Mouse (Mus musculus): ENCODE data around the gene Hid1.
"Not testable (repeated sequence)": the region's sequence is repeated elsewhere in the genome, so short reads cannot be mapped to it uniquely, and the experiment has no call there.

The Hid1 gene

GRCm38 (mm10) chr11:115367395-115367944 is at the start of gene Hid1:
Gene Hid1 (minus strand): TSS chr11:115367756.
- in situ Hi-C loops (cut with MboI; ENCODE audit: low pct_unique_long_range_greater_than_20kb in 1 of 2, low sequenced_read_pairs in 2 of 2, unreplicated experiment in 1 of 2): no loop called here

GRCm38 (mm10) chr11:115409556-115409955 is 42.0 kb upstream of the Hid1 start:
- in situ Hi-C loops (cut with MboI; ENCODE audit: low pct_unique_long_range_greater_than_20kb in 1 of 2, low sequenced_read_pairs in 2 of 2, unreplicated experiment in 1 of 2): loop anchor here in 1 of 2 experiments (25.0 kb wide), 1 partner anchor 1453 kb away; the partner anchor contains the start of genes Mfsd11 and Srsf2

GRCm38 (mm10) chr11:115408266-115408920 is 40.8 kb upstream of the Hid1 start:
- in situ Hi-C loops (cut with MboI; ENCODE audit: low pct_unique_long_range_greater_than_20kb in 1 of 2, low sequenced_read_pairs in 2 of 2, unreplicated experiment in 1 of 2): loop anchor here in 1 of 2 experiments (25.0 kb wide), 1 partner anchor 1454 kb away; the partner anchor contains the start of genes Mfsd11 and Srsf2

DNA sequence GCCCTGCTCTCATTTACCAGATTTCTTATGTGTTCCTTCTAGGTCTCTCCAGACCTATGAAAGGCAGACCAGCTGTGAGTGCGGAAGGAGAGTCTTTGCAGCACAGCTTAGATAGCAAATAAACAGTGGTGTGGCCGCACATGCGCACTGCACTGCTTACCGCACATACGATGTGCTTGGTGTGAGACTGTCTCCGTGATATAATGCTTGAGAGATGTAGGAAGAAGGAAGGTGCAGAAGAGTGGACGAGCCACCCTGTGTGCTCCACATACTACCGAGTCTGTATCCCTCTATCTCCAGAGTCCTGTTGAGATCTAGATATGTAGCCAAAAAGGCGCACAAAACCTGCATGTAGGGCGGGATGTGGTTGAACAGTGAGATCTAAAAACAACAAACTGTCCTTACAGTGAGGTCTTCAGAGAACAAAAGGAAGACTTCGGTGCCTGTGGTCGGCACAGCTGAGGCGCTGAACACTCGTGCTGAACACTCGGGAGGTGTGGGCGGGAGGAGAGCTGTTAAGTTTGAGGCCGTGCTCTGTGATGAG is 39.4 kb upstream of the Hid1 start:
- in situ Hi-C loops (cut with MboI; ENCODE audit: low pct_unique_long_range_greater_than_20kb in 1 of 2, low sequenced_read_pairs in 2 of 2, unreplicated experiment in 1 of 2): loop anchor here in 1 of 2 experiments (25.0 kb wide), 1 partner anchor 1455 kb away; the partner anchor contains the start of genes Mfsd11 and Srsf2

DNA sequence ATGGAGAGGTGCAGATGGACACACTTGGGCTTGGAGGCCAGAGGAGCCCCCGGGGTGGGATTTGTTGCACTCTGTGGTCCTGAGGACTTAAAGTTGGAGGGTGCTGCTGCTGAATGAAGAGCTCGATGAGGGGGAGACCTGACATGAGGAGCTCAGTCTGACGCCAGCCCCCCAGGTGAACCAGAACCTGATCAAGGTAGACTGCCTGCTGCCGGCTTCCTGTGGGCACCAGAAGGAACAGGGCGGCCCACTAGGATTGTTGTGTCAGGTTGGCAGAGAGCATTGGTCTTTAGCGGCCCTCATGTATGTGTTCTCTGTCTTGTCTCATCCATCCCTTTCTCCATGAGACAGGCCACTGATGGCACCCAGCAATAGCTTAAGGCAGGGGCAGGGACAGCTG is 38.2 kb upstream of the Hid1 start:
- in situ Hi-C loops (cut with MboI; ENCODE audit: low pct_unique_long_range_greater_than_20kb in 1 of 2, low sequenced_read_pairs in 2 of 2, unreplicated experiment in 1 of 2): loop anchor here in 1 of 2 experiments (25.0 kb wide), 1 partner anchor 1457 kb away; the partner anchor contains the start of genes Mfsd11 and Srsf2

DNA sequence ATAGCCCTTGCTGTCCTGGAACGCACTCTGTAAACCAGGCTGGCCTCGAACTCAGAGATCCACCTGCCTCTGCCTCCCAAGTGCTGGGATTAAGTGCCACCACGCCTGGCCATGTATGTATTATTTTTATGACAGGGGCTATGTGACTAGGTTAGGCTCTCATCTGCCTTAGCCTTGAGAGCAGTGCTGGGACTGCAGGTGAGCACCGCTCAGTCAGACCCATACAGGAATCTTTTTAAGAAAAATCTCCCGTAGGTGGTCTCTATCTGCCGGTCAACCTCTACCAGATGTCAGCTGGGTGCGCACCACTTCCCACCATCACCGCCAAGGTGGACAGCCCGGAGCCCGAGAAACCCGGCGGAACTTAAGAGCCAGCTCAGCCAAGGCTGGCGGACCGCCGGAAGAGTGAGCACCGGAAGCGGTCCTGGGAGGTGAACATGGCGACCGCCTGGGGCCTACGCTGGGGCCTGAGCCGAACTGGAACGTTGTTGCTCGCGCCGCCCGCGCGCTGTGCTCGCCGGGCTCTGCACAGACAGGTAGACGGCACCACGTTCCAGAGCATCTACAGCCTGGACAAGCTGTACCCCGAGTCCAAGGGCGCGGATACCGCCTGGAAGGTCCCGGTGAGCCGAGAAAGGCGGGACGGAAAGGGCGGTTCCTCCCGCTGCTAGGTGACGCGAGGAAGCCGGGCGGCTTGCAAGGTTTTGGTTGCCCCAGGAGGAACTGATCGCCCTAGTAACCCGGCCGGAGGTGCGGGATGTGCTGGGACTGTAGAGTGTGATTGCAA is 36.0 kb upstream of the Hid1 start, which contains the start of gene Mrpl58:
Gene Mrpl58, plus strand, starts transcription at position 415 of the 787 bp plus-strand sequence.
- in situ Hi-C loops (cut with MboI; ENCODE audit: low pct_unique_long_range_greater_than_20kb in 1 of 2, low sequenced_read_pairs in 2 of 2, unreplicated experiment in 1 of 2): loop anchor here in 1 of 2 experiments (25.0 kb wide), 1 partner anchor 1459 kb away; the partner anchor contains the start of genes Mfsd11 and Srsf2

- in situ Hi-C loops (cut with MboI; ENCODE audit: low pct_unique_long_range_greater_than_20kb in 1 of 2, low sequenced_read_pairs in 2 of 2, unreplicated experiment in 1 of 2): loop anchor here in 1 of 2 experiments (25.0 kb wide), 1 partner anchor 1461 kb away; the partner anchor contains the start of genes Mfsd11 and Srsf2
Measured at GRCm38 (mm10) chr11:115400630-115401391, 33.3 kb upstream of the Hid1 start.

GRCm38 (mm10) chr11:115400126-115400525 is 32.6 kb upstream of the Hid1 start:
- in situ Hi-C loops (cut with MboI; ENCODE audit: low pct_unique_long_range_greater_than_20kb in 1 of 2, low sequenced_read_pairs in 2 of 2, unreplicated experiment in 1 of 2): loop anchor here in 1 of 2 experiments (25.0 kb wide), 1 partner anchor 1462 kb away; the partner anchor contains the start of genes Mfsd11 and Srsf2

- in situ Hi-C loops (cut with MboI; ENCODE audit: low pct_unique_long_range_greater_than_20kb in 1 of 2, low sequenced_read_pairs in 2 of 2, unreplicated experiment in 1 of 2): no loop called here
Measured at GRCm38 (mm10) chr11:115398085-115398484, 30.5 kb upstream of the Hid1 start.

- in situ Hi-C loops (cut with MboI; ENCODE audit: low pct_unique_long_range_greater_than_20kb in 1 of 2, low sequenced_read_pairs in 2 of 2, unreplicated experiment in 1 of 2): no loop called here
Measured at GRCm38 (mm10) chr11:115393721-115394325, 26.3 kb upstream of the Hid1 start.

DNA sequence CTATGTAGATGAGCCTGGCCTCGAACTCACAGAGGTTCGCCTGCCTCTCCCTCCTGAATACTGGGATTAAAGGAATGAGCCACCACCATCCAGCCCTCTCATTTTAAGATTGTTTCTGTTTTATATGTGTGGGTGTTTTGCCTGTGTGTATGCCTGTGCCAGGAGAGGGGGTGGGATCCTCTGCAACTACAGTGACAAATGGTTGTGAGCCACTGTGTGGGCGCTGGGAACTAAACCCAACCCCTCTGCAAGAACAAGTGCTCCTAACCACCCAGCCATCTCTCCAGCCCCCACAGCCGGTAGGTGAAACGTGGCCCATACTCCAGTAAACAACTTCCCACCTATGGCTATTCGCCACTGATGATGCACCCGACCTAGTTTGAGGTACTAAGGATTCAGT is 23.8 kb upstream of the Hid1 start:
- in situ Hi-C loops (cut with MboI; ENCODE audit: low pct_unique_long_range_greater_than_20kb in 1 of 2, low sequenced_read_pairs in 2 of 2, unreplicated experiment in 1 of 2): no loop called here

GRCm38 (mm10) chr11:115386859-115387258 is 19.3 kb upstream of the Hid1 start:
- in situ Hi-C loops (cut with MboI; ENCODE audit: low pct_unique_long_range_greater_than_20kb in 1 of 2, low sequenced_read_pairs in 2 of 2, unreplicated experiment in 1 of 2): not testable (repeated sequence)

DNA sequence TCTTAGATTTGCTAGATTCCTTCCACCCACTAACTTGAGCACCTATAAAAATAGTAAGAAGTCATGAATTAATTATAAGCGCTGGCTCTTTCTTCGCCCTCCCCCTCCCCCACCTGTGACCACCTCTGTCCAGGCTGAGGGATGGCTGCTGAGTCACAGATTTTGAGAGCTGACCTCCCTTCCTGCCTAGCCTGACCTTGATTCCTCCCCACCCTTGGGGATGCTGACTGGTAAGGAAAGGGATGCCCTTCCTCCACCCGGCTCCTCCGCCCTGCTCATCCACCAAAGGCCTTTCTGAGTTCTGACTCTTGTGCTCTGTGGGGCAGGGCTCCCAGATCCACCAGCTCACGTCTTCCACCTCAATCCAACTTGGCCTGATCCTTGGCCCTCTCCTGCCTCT is 17.0 kb upstream of the Hid1 start:
- in situ Hi-C loops (cut with MboI; ENCODE audit: low pct_unique_long_range_greater_than_20kb in 1 of 2, low sequenced_read_pairs in 2 of 2, unreplicated experiment in 1 of 2): no loop called here

- in situ Hi-C loops (cut with MboI; ENCODE audit: low pct_unique_long_range_greater_than_20kb in 1 of 2, low sequenced_read_pairs in 2 of 2, unreplicated experiment in 1 of 2): no loop called here
Measured at GRCm38 (mm10) chr11:115383701-115384474, 16.3 kb upstream of the Hid1 start.

DNA sequence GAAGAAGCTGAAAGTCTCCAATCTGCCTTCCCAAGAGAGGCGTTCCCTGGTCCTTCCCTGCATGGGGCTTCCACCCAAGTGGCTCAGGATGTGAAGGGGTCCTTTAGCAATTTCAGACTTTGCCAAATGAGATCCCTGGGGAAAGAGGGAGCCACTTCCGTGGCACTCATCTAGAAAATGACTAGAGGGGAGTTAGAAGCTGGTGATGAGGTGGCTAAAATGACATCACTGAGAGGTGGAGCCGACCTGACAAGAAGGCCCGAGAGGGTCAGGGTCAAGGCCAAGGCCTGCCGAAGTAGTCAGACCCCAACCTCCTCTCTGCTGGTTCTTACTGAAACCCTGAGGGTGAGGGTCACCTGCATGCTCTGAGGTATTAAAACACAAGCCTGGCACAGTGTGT is 15.3 kb upstream of the Hid1 start:
- in situ Hi-C loops (cut with MboI; ENCODE audit: low pct_unique_long_range_greater_than_20kb in 1 of 2, low sequenced_read_pairs in 2 of 2, unreplicated experiment in 1 of 2): no loop called here

DNA sequence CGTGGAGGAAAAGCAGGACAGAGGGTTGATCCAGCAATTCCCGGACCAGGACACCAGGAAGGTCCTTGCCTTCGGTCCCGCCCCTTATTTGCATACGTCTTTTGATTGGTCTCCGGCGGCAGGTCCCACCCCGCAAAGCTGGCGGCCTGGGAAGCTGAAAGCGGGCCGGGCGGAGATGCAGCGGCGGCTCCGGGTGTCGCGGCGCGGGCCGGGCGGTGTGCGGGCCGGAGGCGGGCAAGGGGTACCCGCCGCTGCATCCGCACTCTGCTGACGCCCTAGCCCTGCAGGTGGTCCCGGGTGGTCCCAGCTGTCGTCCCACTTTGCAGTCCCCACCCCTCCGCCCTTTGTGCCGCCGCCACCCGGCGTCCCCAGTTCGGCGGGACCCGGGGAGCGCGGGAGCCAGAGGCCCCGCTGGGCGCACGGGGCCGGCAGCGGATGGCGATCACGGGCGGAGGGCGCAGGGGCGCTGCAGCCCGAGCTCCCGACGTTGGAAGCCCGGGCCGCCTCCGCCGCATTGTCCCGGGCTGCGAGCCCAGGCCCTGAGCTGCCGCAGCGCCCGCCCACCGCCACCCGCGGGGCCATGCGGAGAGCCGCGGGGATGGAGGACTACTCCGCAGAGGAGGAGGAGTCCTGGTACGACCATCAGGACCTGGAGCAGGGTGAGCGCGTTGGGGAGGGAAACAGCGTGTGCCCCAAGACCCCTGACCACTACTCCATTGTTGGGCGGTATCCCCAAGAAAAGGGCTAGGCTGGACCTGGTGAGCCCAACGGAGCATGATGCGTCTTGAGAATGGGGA is 14.4 kb upstream of the Hid1 start, which contains the start of gene Cdr2l:
Gene Cdr2l, plus strand, starts transcription at position 174 of the 797 bp plus-strand sequence.
- in situ Hi-C loops (cut with MboI; ENCODE audit: low pct_unique_long_range_greater_than_20kb in 1 of 2, low sequenced_read_pairs in 2 of 2, unreplicated experiment in 1 of 2): no loop called here
